Mouse (Mus musculus) forebrain, embryonic 14.5 days (tissue): Measurements from ENCODE around the gene Usp48. TPM values are rescaled to one million over a fixed set of nuclear protein-coding genes. Genes with fewer than 3 reads are reported as not detected.

ENCODE experiments used
- ATAC-seq: fragments of 200-750 bp; cut with Nextera tagmentation; 2 replicates; pipeline ENCODE4 v1.8.0; 2017; ENCODE audit warnings: mild to moderate bottlenecking, moderate library complexity
- DNase-seq: peaks from one replicate; pipeline ENCODE4 v3.0.0-alpha.2; 2015; ENCODE audit warnings: low spot score
- H3K27ac ChIP-seq: fragments of 300-500 bp; sonication (generic); 2 replicates; pipeline ENCODE4 v1.5.1; 2014; ENCODE audit warnings: low read depth, mild to moderate bottlenecking, control low read depth, low read length, moderate library complexity
- H3K27me3 ChIP-seq: fragments of 300-500 bp; sonication (generic); replicated peaks from 2 replicates; pipeline ENCODE4 v1.6.1; 2014; ENCODE audit warnings: low read length, control low read depth, mixed read lengths; ENCODE audit not compliant: control insufficient read depth, insufficient read depth
- H3K36me3 ChIP-seq: fragments of 300-500 bp; sonication (generic); 2 replicates; pipeline ENCODE4 v1.6.1; 2014; ENCODE audit warnings: low read length, control low read depth; ENCODE audit not compliant: control insufficient read depth, insufficient read depth
- H3K4me1 ChIP-seq: fragments of 300-500 bp; sonication (generic); 2 replicates; pipeline ENCODE4 v1.6.1; 2014; ENCODE audit warnings: antibody characterized with exemption, low read length, control low read depth; ENCODE audit not compliant: control insufficient read depth, insufficient read depth
- H3K4me2 ChIP-seq: fragments of 300-500 bp; sonication (generic); 2 replicates; pipeline ENCODE4 v1.6.1; 2014; ENCODE audit warnings: mild to moderate bottlenecking, control low read depth, low read length
- H3K4me3 ChIP-seq: fragments of 300-500 bp; sonication (generic); 2 replicates; pipeline ENCODE4 v1.5.1; 2014; ENCODE audit warnings: low read depth, low read length, control low read depth
- H3K9ac ChIP-seq: fragments of 300-500 bp; sonication (generic); 2 replicates; pipeline ENCODE4 v1.6.1; 2014; ENCODE audit warnings: mild to moderate bottlenecking, low read length, control low read depth, moderate library complexity
- H3K9me3 ChIP-seq: fragments of 300-500 bp; sonication (generic); replicated peaks from 2 replicates; pipeline ENCODE4 v1.6.1; 2016; ENCODE audit warnings: low read length, control low read depth, mixed read lengths; ENCODE audit not compliant: control insufficient read depth
- WGBS: fragments of 180-500 bp; shearing (Covaris S2); extraction: QIAGEN DNeasy Blood & Tissue Kit; methylation state at CpG from one replicate; pipeline ENCODE4 v1.1.7; 2014; 5-methylcytosine and 5-hydroxymethylcytosine counted together
- polyA plus RNA-seq: library from polyadenylated mRNA; unstranded; fragments of >200 nt; fragmentation: Nextera tagmentation; extraction: Ambion mirVana; gene quantifications from 2 replicates; pipeline ENCODE4 v1.2.1, GENCODE M21; 2014

Gene Usp48
- polyA plus RNA-seq, 1 experiment from 2014 or later, result 52.4 TPM

- H3K9ac ChIP-seq, result no peak overlapping the region
- H3K4me1 ChIP-seq, result no peaks in the 10 kb centered on the region
- no peak overlapping the region for H3K4me3 ChIP-seq
- H3K9me3 ChIP-seq, result no peaks in the 10 kb centered on the region
- peaks cover 75% of the 10 kb centered on the region for H3K36me3 ChIP-seq
- H3K4me2 ChIP-seq, result no peak overlapping the region
- H3K27me3 ChIP-seq, result no peaks in the 10 kb centered on the region
- ATAC-seq (no peak), DNase-seq (no peak)
- H3K27ac ChIP-seq, result no peak overlapping the region
These were observed 52.7 kb downstream of the Usp48 start for GRCm38 (mm10) chr4:137646262-137646661.

- Histone ChIP-seq H3K9ac (no peak overlapping the region), H3K36me3 (peaks cover 89% of the 10 kb centered on the region), H3K27ac (no peak overlapping the region), H3K27me3 (no peaks in the 10 kb centered on the region), H3K4me2 (no peak overlapping the region), H3K9me3 (no peaks in the 10 kb centered on the region), H3K4me1 (no peaks in the 10 kb centered on the region), H3K4me3 (no peak overlapping the region)
- WGBS, result 86% methylated on average over 6 of the region's 6 CpGs
- DNase-seq, result no peak
- no peak for ATAC-seq
These were observed 54.1 kb downstream of the Usp48 start for GRCm38 (mm10) chr4:137647648-137648047.

GRCm38 (mm10) chr4:137648230-137648629, 54.7 kb downstream of the Usp48 start:
- WGBS, result 89% methylated on average over 9 of the region's 9 CpGs
- H3K9me3 ChIP-seq, result no peaks in the 10 kb centered on the region
- ATAC-seq (no peak), DNase-seq (no peak)
- no peak overlapping the region for H3K4me2 ChIP-seq
- H3K27me3 ChIP-seq, result no peaks in the 10 kb centered on the region
- H3K27ac ChIP-seq, result no peak overlapping the region
- H3K4me3 ChIP-seq, result no peak overlapping the region
- no peak overlapping the region for H3K9ac ChIP-seq
- no peaks in the 10 kb centered on the region for H3K4me1 ChIP-seq
- peaks cover 92% of the 10 kb centered on the region for H3K36me3 ChIP-seq

- H3K27ac ChIP-seq, result no peak overlapping the region
- no peaks in the 10 kb centered on the region for H3K9me3 ChIP-seq
- H3K9ac ChIP-seq, result no peak overlapping the region
- no peaks in the 10 kb centered on the region for H3K27me3 ChIP-seq
- ATAC-seq, result no peak
- 86% methylated on average over 5 of the region's 5 CpGs for WGBS
- no peak for DNase-seq
- peaks cover 94% of the 10 kb centered on the region for H3K36me3 ChIP-seq
- no peaks in the 10 kb centered on the region for H3K4me1 ChIP-seq
- no peak overlapping the region for H3K4me2 ChIP-seq
- H3K4me3 ChIP-seq, result no peak overlapping the region
These were observed 57.4 kb downstream of the Usp48 start for GRCm38 (mm10) chr4:137650912-137651311.

- Histone ChIP-seq H3K4me1 (no peaks in the 10 kb centered on the region), H3K36me3 (peaks cover 98% of the 10 kb centered on the region), H3K27me3 (no peaks in the 10 kb centered on the region), H3K4me3 (no peak overlapping the region), H3K27ac (no peak overlapping the region), H3K4me2 (no peak overlapping the region), H3K9me3 (no peaks in the 10 kb centered on the region), H3K9ac (no peak overlapping the region)
- DNase-seq, result no peak
- no peak for ATAC-seq
- WGBS, result 98% methylated on average over 5 of the region's 5 CpGs
These were observed 59.3 kb downstream of the Usp48 start for GRCm38 (mm10) chr4:137652835-137653346.

- DNase-seq, result no peak
- Histone ChIP-seq H3K27me3 (no peaks in the 10 kb centered on the region), H3K27ac (no peak overlapping the region), H3K4me2 (no peak overlapping the region), H3K4me3 (no peak overlapping the region), H3K9me3 (no peaks in the 10 kb centered on the region), H3K36me3 (peaks cover 78% of the 10 kb centered on the region), H3K4me1 (no peaks in the 10 kb centered on the region), H3K9ac (no peak overlapping the region)
- 82% methylated on average over 18 of the region's 18 CpGs for WGBS
- no peak for ATAC-seq
These were observed 61.9 kb downstream of the Usp48 start for GRCm38 (mm10) chr4:137655241-137656031.

- no peak overlapping the region for H3K4me3 ChIP-seq
- H3K4me2 ChIP-seq, result no peak overlapping the region
- no peak overlapping the region for H3K27ac ChIP-seq
- DNase-seq, result no peak
- 0 out of 2 replicates have a peak, but pooled peaks cover 4% of the 10 kb centered on the region for H3K4me1 ChIP-seq
- H3K9ac ChIP-seq, result no peak overlapping the region
- H3K27me3 ChIP-seq, result no peaks in the 10 kb centered on the region
- ATAC-seq, result no peak
- peaks cover 55% of the 10 kb centered on the region for H3K36me3 ChIP-seq
- H3K9me3 ChIP-seq, result no peaks in the 10 kb centered on the region
- 87% methylated on average over 8 of the region's 8 CpGs for WGBS
These were observed 64.1 kb downstream of the Usp48 start for GRCm38 (mm10) chr4:137657674-137658073.

- ATAC-seq, result no peak
- H3K36me3 ChIP-seq, result peaks cover 39% of the 10 kb centered on the region
- no peaks in the 10 kb centered on the region for H3K9me3 ChIP-seq
- H3K9ac ChIP-seq, result no peak overlapping the region
- H3K27me3 ChIP-seq, result peaks cover 5% of the 10 kb centered on the region; the same call in 1 of the 2 replicates
- no peak overlapping the region for H3K4me2 ChIP-seq
- no peak for DNase-seq
- 59% methylated on average over 4 of the region's 4 CpGs for WGBS
- H3K4me3 ChIP-seq, result no peak overlapping the region
- H3K27ac ChIP-seq, result no peak overlapping the region
- peaks cover 14% of the 10 kb centered on the region; the same call in 1 of the 2 replicates for H3K4me1 ChIP-seq
These were observed 66.0 kb downstream of the Usp48 start for GRCm38 (mm10) chr4:137659541-137659940.

GRCm38 (mm10) chr4:137660364-137661077, 67.0 kb downstream of the Usp48 start:
- Histone ChIP-seq H3K27ac (no peak overlapping the region), H3K9me3 (no peaks in the 10 kb centered on the region), H3K9ac (no peak overlapping the region), H3K36me3 (peaks cover 29% of the 10 kb centered on the region), H3K27me3 (peaks cover 5% of the 10 kb centered on the region; the same call in 1 of the 2 replicates), H3K4me3 (no peak overlapping the region), H3K4me2 (no peak overlapping the region), H3K4me1 (peaks cover 14% of the 10 kb centered on the region; the same call in 1 of the 2 replicates)
- ATAC-seq, result no peak
- no peak for DNase-seq
- WGBS, result 69% methylated on average over 10 of the region's 10 CpGs
